Mouse (Mus musculus) layer of hippocampus, adult 11-12 months (tissue): Measurements from ENCODE around the gene Hist1h2bm.
"Not testable (repeated sequence)": the region's sequence is repeated elsewhere in the genome, so short reads cannot be mapped to it uniquely, and the experiment has no call there.

Source experiments
- DNase-seq: peaks from one replicate; pipeline ENCODE4 v3.0.0; 2022; ENCODE audit warnings: low spot score

The Hist1h2bm gene

GRCm38 (mm10) chr13:21727948-21728572 is 6.2 kb downstream of the Hist1h2bm start:
- no peak for DNase-seq

- DNase-seq: no peak
Observed at GRCm38 (mm10) chr13:21729544-21729943, 7.7 kb downstream of the Hist1h2bm start.

GRCm38 (mm10) chr13:21733466-21733865 is 11.6 kb downstream of the Hist1h2bm start:
- DNase-seq: no peak

- DNase-seq: peak; percentile 78
Observed at GRCm38 (mm10) chr13:21734010-21734905, 12.4 kb downstream of the Hist1h2bm start.

GRCm38 (mm10) chr13:21734906-21735767 is 13.3 kb downstream of the Hist1h2bm start, which contains the start of gene Hist1h4j:
TSS of gene Hist1h4j (plus strand) at chr13:21735064.
- peak; percentile 81 for DNase-seq

- no peak for DNase-seq
Observed at GRCm38 (mm10) chr13:21745006-21745405, 23.2 kb downstream of the Hist1h2bm start.

GRCm38 (mm10) chr13:21749387-21750158 is 27.7 kb downstream of the Hist1h2bm start:
- DNase-seq: no peak

- DNase-seq: peak; percentile 93
Observed at GRCm38 (mm10) chr13:21750159-21751017, 28.5 kb downstream of the Hist1h2bm start, which contains the start of gene Hist1h4k. TSS of gene Hist1h4k (minus strand) at chr13:21750505.

GRCm38 (mm10) chr13:21751417-21751816 is 29.6 kb downstream of the Hist1h2bm start:
- DNase-seq: no peak

- no peak for DNase-seq
Observed at GRCm38 (mm10) chr13:21751827-21752226, 30.0 kb downstream of the Hist1h2bm start.

- no peak for DNase-seq
Observed at GRCm38 (mm10) chr13:21752356-21752755, 30.5 kb downstream of the Hist1h2bm start.

GRCm38 (mm10) chr13:21753051-21753523 is 31.2 kb downstream of the Hist1h2bm start:
- DNase-seq: no peak

GRCm38 (mm10) chr13:21753524-21754285 is 31.9 kb downstream of the Hist1h2bm start, which contains the start of the genes Hist1h2ak and Hist1h2bn:
TSS of gene Hist1h2ak (minus strand) at chr13:21753827.
TSS of gene Hist1h2bn (plus strand) at chr13:21754123.
- peak; percentile 78 for DNase-seq

GRCm38 (mm10) chr13:21754294-21755001 is 32.6 kb downstream of the Hist1h2bm start:
- DNase-seq: not testable (repeated sequence)

- DNase-seq: no peak
Observed at GRCm38 (mm10) chr13:21755707-21756106, 33.9 kb downstream of the Hist1h2bm start.
